Mouse (Mus musculus): ENCODE data around the gene Fars2.
A peak's percentile ranks its signal among the peaks of the same experiment; 100 is the strongest.

Gene Fars2

GRCm38 (mm10) chr13:36117143-36118014 lies at the start of gene Fars2, which contains the start of gene Lyrm4:
TSS of gene Fars2 (plus strand) at chr13:36117412.
TSS of gene Lyrm4 (minus strand) at chr13:36117526.
- peak; percentile 93 for DNase-seq (ENCODE audit: low read depth)

GRCm38 (mm10) chr13:36074484-36074883 lies 42.7 kb upstream of the Fars2 start:
- no peak for DNase-seq (ENCODE audit: low read depth)

- no peak for DNase-seq (ENCODE audit: low read depth)
These were observed 35.6 kb upstream of the Fars2 start for GRCm38 (mm10) chr13:36081591-36081990.

GRCm38 (mm10) chr13:36084701-36085100 lies 32.5 kb upstream of the Fars2 start:
- DNase-seq (ENCODE audit: low read depth) = no peak

- DNase-seq (ENCODE audit: low read depth) = no peak
These were observed 31.2 kb upstream of the Fars2 start for GRCm38 (mm10) chr13:36085971-36086370.

GRCm38 (mm10) chr13:36086608-36087391 lies 30.4 kb upstream of the Fars2 start:
- DNase-seq (ENCODE audit: low read depth) = peak; percentile 80

GRCm38 (mm10) chr13:36087427-36087826 lies 29.8 kb upstream of the Fars2 start:
- no peak for DNase-seq (ENCODE audit: low read depth)

- DNase-seq (ENCODE audit: low read depth) = no peak
These were observed 29.0 kb upstream of the Fars2 start for GRCm38 (mm10) chr13:36088168-36088567.

- DNase-seq (ENCODE audit: low read depth) = no peak
These were observed 20.4 kb upstream of the Fars2 start for GRCm38 (mm10) chr13:36096684-36097383.

GRCm38 (mm10) chr13:36105591-36105990 lies 11.6 kb upstream of the Fars2 start:
- DNase-seq (ENCODE audit: low read depth) = no peak

- no peak for DNase-seq (ENCODE audit: low read depth)
These were observed 8.7 kb upstream of the Fars2 start for GRCm38 (mm10) chr13:36108528-36108927.

- DNase-seq (ENCODE audit: low read depth) = no peak
These were observed 5.9 kb upstream of the Fars2 start for GRCm38 (mm10) chr13:36111331-36111730.

- DNase-seq (ENCODE audit: low read depth) = no peak
These were observed 4.0 kb upstream of the Fars2 start for GRCm38 (mm10) chr13:36113181-36113580.

GRCm38 (mm10) chr13:36116520-36117142 lies 581 bp upstream of the Fars2 start:
- DNase-seq (ENCODE audit: low read depth) = peak; percentile 57

- DNase-seq (ENCODE audit: low read depth) = no peak
These were observed 2.5 kb downstream of the Fars2 start for GRCm38 (mm10) chr13:36119684-36120083.

- DNase-seq (ENCODE audit: low read depth) = no peak
These were observed 3.4 kb downstream of the Fars2 start for GRCm38 (mm10) chr13:36120606-36121005.

GRCm38 (mm10) chr13:36129360-36130054 lies 12.3 kb downstream of the Fars2 start:
- no peak for DNase-seq (ENCODE audit: low read depth)

- DNase-seq (ENCODE audit: low read depth) = no peak
These were observed 14.2 kb downstream of the Fars2 start for GRCm38 (mm10) chr13:36131401-36131800.

- DNase-seq (ENCODE audit: low read depth) = no peak
These were observed 14.9 kb downstream of the Fars2 start for GRCm38 (mm10) chr13:36131992-36132649.

- DNase-seq (ENCODE audit: low read depth) = no peak
These were observed 22.5 kb downstream of the Fars2 start for GRCm38 (mm10) chr13:36139703-36140102.
